ENCODE assay signal across 8 mouse cellular contexts in genomic region chr4:55514733-55515176, GRCm38 (mm10). TPM values are rescaled to one million over a fixed set of nuclear protein-coding genes. Genes with fewer than 3 reads are reported as not detected.
DNase-seq lines count a peak whose midpoint lies in the region; ATAC-seq and TF ChIP-seq lines count a peak whose summit lies in the region.

No protein-coding gene starts in this region.

- under 1% methylated on average over 38 of the region's 39 CpGs for WGBS in intestine, postnatal 0 days
- WGBS in limb, embryonic 10.5 days, result under 1% methylated on average over 39 of the region's 39 CpGs
- under 1% methylated on average over 39 of the region's 39 CpGs for WGBS in midbrain, embryonic 10.5 days

- H3K27me3 ChIP-seq in intestine, postnatal 0 days (replicated peaks; ENCODE audit: control insufficient read depth, insufficient read depth, low read length), result no peaks in the 10 kb centered on the region
- peaks cover 31% of the 10 kb centered on the region for H3K27me3 ChIP-seq in limb, embryonic 10.5 days (ENCODE audit: low read depth, poor library complexity, severe bottlenecking)
- H3K27me3 ChIP-seq in midbrain, embryonic 10.5 days (ENCODE audit: low read depth, poor library complexity, severe bottlenecking), result peaks cover 35% of the 10 kb centered on the region

- peak overlapping the region; percentile 49 for H3K9ac ChIP-seq in intestine, postnatal 0 days (ENCODE audit: low read depth, low read length)

- TF ChIP-seq CTCF in intestine, postnatal 0 days (IDR thresholded peaks at IDR 0.05; ENCODE audit: low read depth), result peak; percentile 98

- peak overlapping the region; percentile 71 for H3K4me2 ChIP-seq in intestine, postnatal 0 days (replicated peaks; ENCODE audit: low read depth)

- peak; percentile 85 for DNase-seq in adrenal gland, postnatal 10 days
- peak; percentile 82 for DNase-seq in embryo, embryonic 9.5 days (ENCODE audit: extremely low spot score)
- DNase-seq in heart, adult 11 months, result peak; percentile 99
- peak; percentile 85 for DNase-seq in limb, embryonic 10.5 days (ENCODE audit: low spot score)
- DNase-seq in midbrain, embryonic 10.5 days (ENCODE audit: low spot score), result peak; percentile 85
- DNase-seq in right cerebral cortex, postnatal 25 days, result peak; percentile 82
- peak; percentile 74 to 79 for DNase-seq in urinary bladder, postnatal 36 days (ENCODE audit: low spot score in 2 of 2)

- H3K4me1 ChIP-seq in intestine, postnatal 0 days (replicated peaks; ENCODE audit: control insufficient read depth, insufficient read depth, low read length), result no peaks in the 10 kb centered on the region
- 0 out of 2 replicates have a peak, but pooled peaks cover 9% of the 10 kb centered on the region for H3K4me1 ChIP-seq in limb, embryonic 10.5 days
- peaks cover 19% of the 10 kb centered on the region for H3K4me1 ChIP-seq in midbrain, embryonic 10.5 days

- no peaks in the 10 kb centered on the region for H3K36me3 ChIP-seq in intestine, postnatal 0 days (ENCODE audit: control insufficient read depth, insufficient read depth)
- no peaks in the 10 kb centered on the region for H3K36me3 ChIP-seq in limb, embryonic 10.5 days
- H3K36me3 ChIP-seq in midbrain, embryonic 10.5 days, result no peaks in the 10 kb centered on the region

- no peak overlapping the region for H3K27ac ChIP-seq in intestine, postnatal 0 days (ENCODE audit: low read depth, low read length)
- H3K27ac ChIP-seq in limb, embryonic 10.5 days, result peak overlapping the region; percentile 83
- peak overlapping the region; percentile 91 for H3K27ac ChIP-seq in midbrain, embryonic 10.5 days (replicated peaks)

- H3K9me3 ChIP-seq in intestine, postnatal 0 days (ENCODE audit: control insufficient read depth), result no peaks in the 10 kb centered on the region
- H3K9me3 ChIP-seq in limb, embryonic 10.5 days (replicated peaks), result no peaks in the 10 kb centered on the region
- H3K9me3 ChIP-seq in midbrain, embryonic 10.5 days (replicated peaks), result no peaks in the 10 kb centered on the region

- H3K4me3 ChIP-seq in intestine, postnatal 0 days (ENCODE audit: low read depth, low read length), result peak overlapping the region; percentile 49
- H3K4me3 ChIP-seq in limb, embryonic 10.5 days, result peak overlapping the region; percentile 63
- H3K4me3 ChIP-seq in midbrain, embryonic 10.5 days, result peak overlapping the region; percentile 67

- ATAC-seq in intestine, postnatal 0 days, result peak; percentile 87

RNA-seq across cellular contexts. Expression of gene Klf4, which starts 17.5 kb away (rescaled TPM):
- total RNA-seq in adrenal gland, postnatal 10 days (2021), result 10 to 100 TPM; 15.3 to 46.4 TPM
- 23.6 and 28.4 TPM in 2 replicates for polyA plus RNA-seq in intestine, postnatal 0 days (2015; fragmentation: Nextera tagmentation; extraction: Ambion mirVana)
- polyA plus RNA-seq in limb, embryonic 10.5 days (2016; fragmentation: Nextera tagmentation; extraction: Ambion mirVana), result 0.46 and 0.78 TPM in 2 replicates
- polyA plus RNA-seq in midbrain, embryonic 10.5 days (2016; fragmentation: Nextera tagmentation; extraction: Ambion mirVana), result 1.00 and 1.2 TPM in 2 replicates

Comparison
In these comparisons a context has a peak if more than half of its experiments do, and no peak if none do; other contexts are left out.
1. RNA of gene Klf4, which starts 17.5 kb away (polyA plus RNA-seq): 23.6 to 28.4 TPM in intestine, postnatal 0 days; 1.00 to 1.2 TPM in midbrain, embryonic 10.5 days and 0.46 to 0.78 TPM in limb, embryonic 10.5 days; every median in the first group is over 10 times any median in the second.
2. Peak in every context shown above with its lines, with median percentiles within 50 percentile points of each other: DNase-seq and H3K4me3 ChIP-seq.